Mouse (Mus musculus): ENCODE data around the gene Olfr1389.
"Not testable (repeated sequence)": the region's sequence is repeated elsewhere in the genome, so short reads cannot be mapped to it uniquely, and the experiment has no call there.

Olfr1389 gene

GRCm38 (mm10) chr11:49422767-49423166 is at the start of gene Olfr1389:
TSS of gene Olfr1389 (plus strand) at chr11:49423067.
- no peak for DNase-seq (ENCODE audit: low spot score)

- no peak for DNase-seq (ENCODE audit: low spot score)
Observed at GRCm38 (mm10) chr11:49383133-49383532, 39.7 kb upstream of the Olfr1389 start.

DNA sequence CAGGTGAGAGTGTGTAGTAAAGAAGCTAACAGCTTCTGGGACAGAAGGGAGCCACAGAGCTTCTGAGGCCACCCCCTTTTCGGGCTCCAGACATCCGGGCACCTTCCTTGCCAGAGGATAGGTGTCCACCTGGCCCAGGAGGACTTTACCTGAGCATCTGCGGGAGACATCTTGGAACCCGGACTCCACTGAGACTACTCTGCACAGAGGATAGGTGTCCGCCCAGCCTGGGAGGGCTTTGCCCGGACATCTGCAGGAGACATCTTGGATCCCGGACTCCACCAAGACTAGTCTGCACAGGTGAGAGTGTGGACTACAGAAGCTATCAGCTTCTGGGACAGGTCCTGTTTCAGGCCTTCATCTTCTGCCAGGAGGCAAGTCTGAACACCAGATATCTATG is 36.7 kb upstream of the Olfr1389 start:
- not testable (repeated sequence) for DNase-seq (ENCODE audit: low spot score)

GRCm38 (mm10) chr11:49392707-49393106 is 30.2 kb upstream of the Olfr1389 start:
- not testable (repeated sequence) for DNase-seq (ENCODE audit: low spot score)

GRCm38 (mm10) chr11:49406784-49407183 is 16.1 kb upstream of the Olfr1389 start:
- no peak for DNase-seq (ENCODE audit: low spot score)

GRCm38 (mm10) chr11:49410540-49410939 is 12.3 kb upstream of the Olfr1389 start:
- peak; percentile 42 for DNase-seq (ENCODE audit: low spot score)

DNA sequence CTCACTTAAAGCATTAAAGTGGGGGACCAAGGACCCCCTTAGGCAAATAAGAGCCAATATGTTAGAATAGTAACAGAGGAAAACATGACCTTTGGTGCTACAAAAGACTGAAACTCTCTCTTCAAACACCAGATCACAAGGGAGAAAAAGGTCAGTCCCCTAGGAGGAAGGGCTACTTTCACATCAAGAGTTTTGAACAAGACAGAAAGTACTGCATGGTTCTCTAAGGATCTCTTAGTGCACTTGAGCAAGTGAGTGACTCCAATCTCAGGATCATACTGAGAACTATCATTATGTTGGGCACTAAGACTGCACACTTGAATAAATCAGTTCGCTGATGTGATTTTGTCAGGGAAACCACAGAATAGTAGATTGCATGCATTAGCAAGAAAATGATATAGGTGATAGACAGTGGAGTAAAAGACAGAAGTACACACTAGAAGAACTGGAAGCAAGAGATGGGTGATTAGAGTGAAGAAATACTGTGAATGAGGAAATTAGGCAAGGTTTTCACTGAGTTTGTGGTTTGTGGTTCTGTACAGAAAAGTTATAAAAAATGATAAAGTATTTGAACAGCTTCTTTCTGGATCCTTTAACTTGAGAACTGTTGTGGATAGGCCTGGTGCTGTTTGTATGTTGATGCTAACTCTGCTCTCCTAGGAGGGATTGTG is 2.5 kb downstream of the Olfr1389 start:
- no peak for DNase-seq (ENCODE audit: low spot score)

GRCm38 (mm10) chr11:49429641-49430040 is 6.8 kb downstream of the Olfr1389 start:
- DNase-seq (ENCODE audit: low spot score) = no peak

GRCm38 (mm10) chr11:49436411-49436810 is 13.5 kb downstream of the Olfr1389 start, which contains the start of gene Olfr1388:
TSS of gene Olfr1388 (plus strand) at chr11:49436624.
- DNase-seq (ENCODE audit: low spot score) = no peak

- DNase-seq (ENCODE audit: low spot score) = no peak
Observed at GRCm38 (mm10) chr11:49455043-49455442, 32.2 kb downstream of the Olfr1389 start, which contains the start of gene Olfr1387. TSS of gene Olfr1387 (plus strand) at chr11:49455343.

DNA sequence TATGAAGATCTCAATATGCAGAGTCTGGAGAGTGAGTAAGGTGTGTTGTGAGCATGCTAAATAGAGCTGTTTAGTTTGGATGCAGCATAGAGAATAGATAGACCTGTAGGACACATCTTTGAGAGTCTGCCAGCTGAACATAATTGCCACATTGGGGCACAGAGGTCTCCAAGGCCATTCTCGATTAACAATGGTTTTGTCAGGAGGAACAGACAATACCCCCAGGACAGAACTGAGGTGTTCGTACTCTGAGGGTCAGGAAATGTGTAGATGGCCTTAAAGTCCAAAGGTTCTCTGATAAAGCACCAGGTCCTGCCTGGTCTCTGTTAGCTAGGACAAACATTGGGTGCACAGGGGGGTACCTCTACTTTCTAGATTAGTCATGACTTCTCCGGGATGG is 41.9 kb downstream of the Olfr1389 start, which contains the start of gene Olfr1386:
Olfr1386 (plus strand) TSS at position 301 of the 400 bp plus-strand sequence.
- not testable (repeated sequence) for DNase-seq (ENCODE audit: low spot score)

All from MN1 (cell line).